Mouse (Mus musculus) cerebellum, adult 2 months (tissue): ENCODE measurements around the gene Ucn2. TPM values are rescaled to one million over a fixed set of nuclear protein-coding genes. Genes with fewer than 3 reads are reported as not detected.

Experiments
- DNase-seq, 2 experiments: peaks; one replicate each; pipeline ENCODE4 v3.0.0; 2021
- H3K27ac ChIP-seq: fragments of 200-500 bp; 2 replicates; pipeline ENCODE4 v1.5.1; 2012; ENCODE audit warnings: low read length, control low read depth, inconsistent platforms; ENCODE audit not compliant: insufficient read depth
- H3K27me3 ChIP-seq: fragments of 200-500 bp; 2 replicates; pipeline ENCODE4 v1.6.1; 2012; ENCODE audit warnings: inconsistent platforms, mild to moderate bottlenecking, low read length, moderate library complexity; ENCODE audit not compliant: control insufficient read depth, insufficient read depth
- H3K4me1 ChIP-seq: fragments of 200-500 bp; 2 replicates; pipeline ENCODE4 v1.6.1; 2011; ENCODE audit warnings: low read length; ENCODE audit not compliant: control insufficient read depth, insufficient read depth
- H3K4me3 ChIP-seq: fragments of 200-500 bp; replicated peaks from 2 replicates; pipeline ENCODE3; 2011; ENCODE audit warnings: mild to moderate bottlenecking, low read depth, low read length, control low read depth; ENCODE audit not compliant: insufficient read depth
- CTCF ChIP-seq: fragments of 200-500 bp; IDR thresholded peaks from 2 replicates; pipeline ENCODE4 v1.5.1; 2011; ENCODE audit warnings: low read depth, mild to moderate bottlenecking, control low read depth, low read length, moderate library complexity, borderline replicate concordance; ENCODE audit not compliant: insufficient read depth
- POLR2A ChIP-seq: fragments of 200-500 bp; IDR thresholded peaks from 2 replicates; pipeline ENCODE4 v1.6.1; 2011; ENCODE audit warnings: low read length, control low read depth, borderline replicate concordance; ENCODE audit not compliant: insufficient read depth
- WGBS: fragments of 180-500 bp; shearing (Covaris S2); methylation state at CpG from one replicate; pipeline ENCODE4 v1.1.7; 2018; 5-methylcytosine and 5-hydroxymethylcytosine counted together
- polyA plus RNA-seq: library from polyadenylated mRNA; depleted of rRNA; stranded (reverse); fragments of >200 nt; gene quantifications from 2 replicates; pipeline ENCODE4 v1.2.3, GENCODE M21; 2012

Ucn2 gene
- polyA plus RNA-seq, 1 experiment: 0.47 TPM

DNA sequence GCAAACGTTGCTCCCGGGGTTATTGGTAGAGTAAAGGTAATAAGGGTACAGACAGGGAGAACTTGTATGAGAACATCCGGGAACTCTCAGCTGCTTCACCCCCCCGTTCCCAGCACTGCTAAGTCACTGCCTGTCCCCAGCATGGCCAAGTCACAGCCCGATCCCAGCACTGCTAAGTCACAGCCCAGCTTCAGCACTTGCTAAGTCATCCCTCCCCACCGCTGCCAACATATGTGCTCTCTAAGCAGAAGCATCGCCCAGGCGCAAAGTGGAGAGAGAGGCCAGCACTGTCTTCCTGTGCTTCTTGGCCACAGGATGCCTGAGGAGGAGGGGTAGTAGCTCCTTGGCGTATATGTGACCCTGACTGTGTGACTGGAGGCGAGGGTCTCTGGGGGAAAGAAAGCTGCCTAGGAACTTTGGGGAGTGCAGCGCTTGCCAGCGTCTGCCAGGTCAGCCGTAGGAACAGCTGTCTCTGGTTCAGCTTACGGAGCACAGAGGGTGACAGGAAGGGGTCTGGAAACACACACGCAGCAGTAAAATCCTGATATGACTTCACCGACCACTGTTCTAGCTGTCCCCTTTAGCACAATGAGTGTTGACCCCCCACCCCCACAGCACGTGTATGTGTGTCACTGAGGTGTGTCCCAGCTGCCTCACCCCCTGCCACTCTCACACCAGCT lies 24.0 kb downstream of the Ucn2 start:
- Histone ChIP-seq H3K4me1 (no peaks in the 10 kb centered on the region), H3K27me3 (no peaks in the 10 kb centered on the region), H3K4me3 (no peak overlapping the region), H3K27ac (no peak overlapping the region)
- DNase-seq: no peak
- TF ChIP-seq POLR2A: no peak
- TF ChIP-seq CTCF: no peak
- WGBS: 37% methylated on average over 17 of the region's 17 CpGs

DNA sequence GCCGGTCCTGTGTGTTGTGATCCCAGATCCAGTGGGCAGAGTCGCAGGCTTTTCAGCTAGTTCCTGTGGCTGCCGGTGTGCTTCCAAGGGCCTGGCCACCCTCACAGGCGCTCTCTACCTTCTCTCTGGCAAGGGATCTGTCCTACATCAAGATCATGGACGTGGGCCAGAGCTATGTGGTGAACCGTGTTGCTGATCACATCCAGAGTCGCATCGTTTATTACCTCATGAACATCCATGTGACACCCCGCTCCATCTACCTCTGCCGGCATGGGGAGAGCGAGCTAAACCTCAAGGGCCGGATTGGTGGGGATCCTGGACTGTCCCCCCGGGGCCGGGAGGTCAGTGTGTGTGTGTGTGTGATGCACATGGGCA lies 24.5 kb downstream of the Ucn2 start:
- H3K27ac ChIP-seq: no peak overlapping the region
- no peak overlapping the region for H3K4me3 ChIP-seq
- TF ChIP-seq POLR2A (no peak), CTCF (no peak)
- DNase-seq: no peak
- H3K4me1 ChIP-seq: no peaks in the 10 kb centered on the region
- 66% methylated on average over 14 of the region's 14 CpGs for WGBS
- no peaks in the 10 kb centered on the region for H3K27me3 ChIP-seq

DNA sequence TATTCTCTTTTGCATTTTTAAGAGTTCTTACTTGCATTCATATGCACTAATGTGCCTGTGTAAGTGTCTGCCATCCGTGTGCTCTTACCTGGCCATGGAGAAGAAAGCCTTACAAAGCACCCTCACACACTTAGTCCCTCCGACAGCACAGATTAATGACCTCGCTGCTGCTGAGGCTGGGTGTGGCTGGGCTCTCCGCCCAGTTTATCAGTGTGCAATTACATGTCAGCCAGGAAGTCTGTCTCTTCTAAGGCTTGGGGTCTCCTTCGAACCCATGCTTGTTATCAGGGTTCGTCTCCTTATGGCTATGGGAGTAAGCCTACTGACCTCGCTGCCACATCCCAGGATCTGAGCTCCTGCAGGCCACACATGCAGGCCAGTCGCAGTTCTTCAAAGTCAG lies 29.6 kb downstream of the Ucn2 start:
- TF ChIP-seq POLR2A (no peak), CTCF (no peak)
- no peak overlapping the region for H3K27ac ChIP-seq
- no peaks in the 10 kb centered on the region for H3K4me1 ChIP-seq
- no peaks in the 10 kb centered on the region for H3K27me3 ChIP-seq
- H3K4me3 ChIP-seq: no peak overlapping the region
- WGBS: 74% methylated on average over 8 of the region's 8 CpGs
- no peak for DNase-seq

DNA sequence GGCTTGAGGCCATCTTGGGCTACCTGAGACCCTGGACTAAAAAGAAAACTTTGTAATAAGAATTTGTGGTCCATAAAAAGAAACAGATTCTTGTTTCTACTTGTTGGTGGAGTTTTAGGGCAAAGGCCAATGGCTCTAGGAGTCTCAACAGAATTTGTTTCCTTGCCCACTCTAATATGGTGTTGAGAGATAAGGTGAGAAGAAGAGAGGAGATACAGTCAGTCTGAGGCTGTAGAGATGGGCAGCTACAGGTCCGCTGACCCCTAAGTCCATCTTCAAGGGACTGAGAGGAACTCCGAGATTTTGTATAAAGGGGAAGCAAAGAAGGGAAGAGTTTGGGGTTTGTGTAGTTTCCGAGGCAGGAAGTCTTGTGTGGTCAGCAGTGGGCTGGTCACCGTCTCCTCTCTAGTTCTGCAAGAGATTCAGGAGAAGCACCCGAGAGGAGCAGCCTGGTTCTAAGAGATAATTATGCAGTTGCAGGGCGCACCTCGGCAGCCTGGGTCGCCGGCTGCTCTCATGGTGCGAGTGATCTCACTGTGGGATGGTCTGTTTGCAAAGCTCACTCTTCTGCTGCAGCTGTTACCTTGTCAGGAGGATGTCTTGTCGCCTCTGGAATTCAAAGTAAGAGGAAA lies 31.3 kb downstream of the Ucn2 start:
- no peaks in the 10 kb centered on the region for H3K4me1 ChIP-seq
- DNase-seq: no peak
- no peak for TF ChIP-seq POLR2A
- no peak overlapping the region for H3K4me3 ChIP-seq
- 79% methylated on average over 11 of the region's 11 CpGs for WGBS
- H3K27ac ChIP-seq: no peak overlapping the region
- H3K27me3 ChIP-seq: no peaks in the 10 kb centered on the region

DNA sequence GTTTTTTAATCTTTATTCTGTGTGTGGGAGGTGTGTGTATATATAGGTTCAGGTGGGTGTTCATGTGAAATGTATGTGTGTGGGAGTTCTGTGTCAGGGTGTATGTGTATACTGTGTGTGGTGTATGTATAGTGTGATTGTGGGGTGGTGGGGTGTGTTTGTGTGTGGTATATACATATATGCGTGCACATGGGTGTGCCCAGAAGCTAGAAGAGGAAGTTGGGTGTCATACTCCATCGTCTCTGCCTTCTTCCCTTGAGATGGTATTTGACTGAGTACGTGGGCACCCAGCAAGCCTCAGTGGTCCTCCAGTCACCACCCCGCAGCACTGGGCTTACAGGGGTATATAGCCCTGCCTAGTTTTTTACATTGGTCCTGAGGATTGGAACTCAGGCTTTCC lies 35.6 kb downstream of the Ucn2 start:
- no peak overlapping the region for H3K4me3 ChIP-seq
- 85% methylated on average over 4 of the region's 4 CpGs for WGBS
- TF ChIP-seq POLR2A: no peak
- no peak for TF ChIP-seq CTCF
- H3K27me3 ChIP-seq: no peaks in the 10 kb centered on the region
- no peaks in the 10 kb centered on the region for H3K4me1 ChIP-seq
- DNase-seq: no peak
- no peak overlapping the region for H3K27ac ChIP-seq

DNA sequence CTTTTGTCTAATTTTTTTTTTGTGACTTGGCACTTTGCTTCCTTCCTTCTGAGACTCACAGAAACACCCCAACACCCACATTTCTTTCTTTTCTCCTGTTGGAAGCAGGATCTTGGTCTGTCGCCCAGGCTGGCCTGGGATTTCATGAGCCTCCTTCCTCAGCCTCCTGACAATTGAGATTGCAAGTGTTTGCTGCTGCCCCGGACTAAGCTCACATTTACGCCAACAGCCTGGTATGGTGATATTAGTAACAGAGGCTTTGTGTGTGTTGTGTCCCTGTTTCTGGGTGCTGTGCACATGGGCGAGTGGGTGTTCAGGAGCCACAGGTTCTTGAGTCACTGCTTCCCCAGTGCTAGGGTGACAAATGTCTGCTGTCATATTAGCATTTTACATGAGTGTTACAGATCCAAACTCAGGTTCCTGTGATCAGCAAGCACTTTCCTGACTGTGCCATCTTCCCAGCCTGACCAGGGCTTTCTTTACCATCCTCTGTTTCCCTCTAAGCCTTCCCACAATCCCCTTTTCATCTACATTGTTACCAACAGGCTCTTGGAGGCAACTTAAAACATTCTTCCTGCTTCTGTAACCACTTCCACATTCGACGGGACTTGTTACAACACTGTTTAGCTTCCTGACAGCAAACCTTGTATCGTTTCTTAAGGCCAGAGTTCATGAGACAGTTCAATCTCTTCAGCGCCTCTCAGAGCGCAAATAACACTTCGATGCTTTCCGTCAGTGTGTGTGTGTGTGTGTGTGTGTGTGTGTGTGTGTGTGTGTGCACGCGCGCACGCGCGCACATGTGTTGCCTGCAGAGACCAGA lies 37.3 kb downstream of the Ucn2 start:
- Histone ChIP-seq H3K4me3 (no peak overlapping the region), H3K4me1 (no peaks in the 10 kb centered on the region), H3K27ac (no peak overlapping the region), H3K27me3 (no peaks in the 10 kb centered on the region)
- WGBS: 88% methylated on average over 17 of the region's 17 CpGs
- no peak for DNase-seq
- TF ChIP-seq POLR2A (no peak), CTCF (no peak)

DNA sequence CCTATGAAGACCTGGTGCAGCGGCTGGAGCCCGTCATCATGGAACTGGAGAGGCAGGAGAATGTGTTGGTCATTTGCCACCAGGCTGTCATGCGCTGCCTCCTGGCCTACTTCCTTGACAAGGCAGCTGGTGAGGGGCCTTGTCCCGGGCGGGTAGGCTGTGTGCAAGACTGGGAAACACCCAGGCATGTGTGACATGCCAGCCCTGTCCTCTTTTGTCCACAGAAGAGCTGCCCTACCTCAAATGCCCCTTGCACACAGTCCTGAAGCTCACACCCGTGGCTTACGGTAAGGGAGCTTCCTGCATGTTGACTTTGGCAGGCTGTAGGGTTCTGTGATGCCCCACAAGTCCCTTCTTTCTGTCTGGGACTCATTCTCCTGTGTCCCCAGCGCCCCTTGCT lies 41.7 kb downstream of the Ucn2 start:
- no peak for TF ChIP-seq CTCF
- no peak for TF ChIP-seq POLR2A
- Histone ChIP-seq H3K27ac (no peak overlapping the region), H3K27me3 (no peaks in the 10 kb centered on the region), H3K4me1 (no peaks in the 10 kb centered on the region), H3K4me3 (no peak overlapping the region)
- WGBS: 36% methylated on average over 8 of the region's 8 CpGs
- no peak for DNase-seq

DNA sequence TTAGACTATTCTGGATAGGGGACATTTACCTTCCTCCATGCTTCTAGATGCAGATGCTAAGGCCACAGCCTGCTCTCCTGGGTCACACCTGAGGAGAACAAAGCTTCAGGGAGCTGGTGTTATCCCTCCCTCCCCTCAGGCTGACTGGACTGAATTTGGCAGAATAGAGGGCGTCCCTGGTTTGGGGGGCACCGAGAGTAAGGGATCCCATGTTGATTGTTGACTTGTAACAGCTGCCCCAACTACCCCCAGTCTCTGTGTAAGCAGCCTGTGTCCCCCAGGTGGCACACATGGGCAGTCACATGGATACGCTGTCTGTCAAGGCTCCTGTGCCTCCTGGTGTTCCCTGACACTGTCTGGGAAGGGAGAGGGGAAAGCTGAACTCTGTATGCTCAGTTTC lies 42.6 kb downstream of the Ucn2 start:
- H3K4me1 ChIP-seq: no peaks in the 10 kb centered on the region
- 79% methylated on average over 3 of the region's 3 CpGs for WGBS
- no peak for TF ChIP-seq CTCF

More for the DNA sequence above, 42.6 kb downstream of the Ucn2 start:
- H3K27ac ChIP-seq: no peak overlapping the region
- H3K27me3 ChIP-seq: no peaks in the 10 kb centered on the region
- no peak for DNase-seq
- H3K4me3 ChIP-seq: no peak overlapping the region
